Mouse (Mus musculus): ENCODE data around the gene Serinc3. TPM values are rescaled to one million over a fixed set of nuclear protein-coding genes. Genes with fewer than 3 reads are reported as not detected.

Serinc3 gene
- polyA plus RNA-seq, 1 experiment from 2014 or later: 24.7 TPM

GRCm38 (mm10) chr2:163596057-163596872, 48.7 kb downstream of the Serinc3 start:
- WGBS: 78% methylated on average over 13 of the region's 13 CpGs
- Histone ChIP-seq H3K4me3 (no peak overlapping the region), H3K27ac (replicated peaks) (no peak overlapping the region), H3K36me3 (no peaks in the 10 kb centered on the region), H3K4me1 (peaks cover 5% of the 10 kb centered on the region; the same call in 1 of the 2 replicates), H3K9me3 (replicated peaks) (no peaks in the 10 kb centered on the region), H3K27me3 (ENCODE audit: low read depth, poor library complexity, severe bottlenecking) (no peaks in the 10 kb centered on the region)
- DNase-seq (ENCODE audit: low spot score): no peak

GRCm38 (mm10) chr2:163595119-163595518, 49.8 kb downstream of the Serinc3 start:
- Histone ChIP-seq H3K4me3 (no peak overlapping the region), H3K9me3 (replicated peaks) (no peaks in the 10 kb centered on the region)

GRCm38 (mm10) chr2:163593636-163594282, 51.2 kb downstream of the Serinc3 start:
- Histone ChIP-seq H3K4me3 (no peak overlapping the region), H3K36me3 (no peaks in the 10 kb centered on the region), H3K4me1 (peaks cover 5% of the 10 kb centered on the region; the same call in 1 of the 2 replicates), H3K9me3 (replicated peaks) (no peaks in the 10 kb centered on the region), H3K27me3 (ENCODE audit: low read depth, poor library complexity, severe bottlenecking) (no peaks in the 10 kb centered on the region), H3K27ac (replicated peaks) (no peak overlapping the region)
- no peak for DNase-seq (ENCODE audit: low spot score)
- 89% methylated on average over 10 of the region's 10 CpGs for WGBS

More at GRCm38 (mm10) chr2:163595119-163595518, 49.8 kb downstream of the Serinc3 start:
- Histone ChIP-seq H3K27ac (replicated peaks) (no peak overlapping the region), H3K27me3 (ENCODE audit: low read depth, poor library complexity, severe bottlenecking) (no peaks in the 10 kb centered on the region), H3K36me3 (no peaks in the 10 kb centered on the region), H3K4me1 (peaks cover 5% of the 10 kb centered on the region; the same call in 1 of the 2 replicates)
- whole genome bisulfite sequencing: 18% methylated on average over 2 of the region's 2 CpGs
- no peak for DNase-seq (ENCODE audit: low spot score)

- H3K4me1 ChIP-seq: peaks cover 5% of the 10 kb centered on the region; the same call in 1 of the 2 replicates
- no peaks in the 10 kb centered on the region for H3K36me3 ChIP-seq
- H3K9me3 ChIP-seq (replicated peaks): no peaks in the 10 kb centered on the region
- 77% methylated on average over 1 of the region's 1 CpGs for WGBS
- H3K27me3 ChIP-seq (ENCODE audit: low read depth, poor library complexity, severe bottlenecking): no peaks in the 10 kb centered on the region
- H3K27ac ChIP-seq (replicated peaks): no peak overlapping the region
- no peak for DNase-seq (ENCODE audit: low spot score)
- no peak overlapping the region for H3K4me3 ChIP-seq
Measured at GRCm38 (mm10) chr2:163592084-163592483, 52.8 kb downstream of the Serinc3 start.

GRCm38 (mm10) chr2:163590996-163591395, 53.9 kb downstream of the Serinc3 start:
- Histone ChIP-seq H3K9me3 (replicated peaks) (no peaks in the 10 kb centered on the region), H3K27me3 (ENCODE audit: low read depth, poor library complexity, severe bottlenecking) (no peaks in the 10 kb centered on the region), H3K36me3 (no peaks in the 10 kb centered on the region), H3K27ac (replicated peaks) (no peak overlapping the region), H3K4me1 (peaks cover 10% of the 10 kb centered on the region), H3K4me3 (no peak overlapping the region)
- DNase-seq (ENCODE audit: low spot score): no peak
- 82% methylated on average over 5 of the region's 5 CpGs for WGBS

- H3K27me3 ChIP-seq (ENCODE audit: low read depth, poor library complexity, severe bottlenecking): no peaks in the 10 kb centered on the region
Measured at GRCm38 (mm10) chr2:163590211-163590610, 54.7 kb downstream of the Serinc3 start.

GRCm38 (mm10) chr2:163587506-163587905, 57.4 kb downstream of the Serinc3 start:
- Histone ChIP-seq H3K27ac (replicated peaks) (no peak overlapping the region), H3K36me3 (no peaks in the 10 kb centered on the region), H3K4me3 (no peak overlapping the region), H3K4me1 (peaks cover 6% of the 10 kb centered on the region), H3K9me3 (replicated peaks) (no peaks in the 10 kb centered on the region), H3K27me3 (ENCODE audit: low read depth, poor library complexity, severe bottlenecking) (no peaks in the 10 kb centered on the region)
- 82% methylated on average over 5 of the region's 5 CpGs for WGBS
- no peak for DNase-seq (ENCODE audit: low spot score)

More at GRCm38 (mm10) chr2:163590211-163590610, 54.7 kb downstream of the Serinc3 start:
- no peaks in the 10 kb centered on the region for H3K36me3 ChIP-seq
- peaks cover 9% of the 10 kb centered on the region for H3K4me1 ChIP-seq
- H3K4me3 ChIP-seq: no peak overlapping the region
- H3K9me3 ChIP-seq (replicated peaks): no peaks in the 10 kb centered on the region
- no peak for DNase-seq (ENCODE audit: low spot score)
- WGBS: 77% methylated on average over 12 of the region's 12 CpGs
- no peak overlapping the region for H3K27ac ChIP-seq (replicated peaks)

GRCm38 (mm10) chr2:163586384-163587261, 58.3 kb downstream of the Serinc3 start:
- 47% methylated on average over 19 of the region's 19 CpGs for WGBS
- peak; percentile 60 for DNase-seq (ENCODE audit: low spot score)
- Histone ChIP-seq H3K27me3 (ENCODE audit: low read depth, poor library complexity, severe bottlenecking) (no peaks in the 10 kb centered on the region), H3K9me3 (replicated peaks) (no peaks in the 10 kb centered on the region), H3K4me1 (peaks cover 6% of the 10 kb centered on the region), H3K4me3 (no peak overlapping the region), H3K36me3 (no peaks in the 10 kb centered on the region), H3K27ac (replicated peaks) (no peak overlapping the region)

- no peak for DNase-seq (ENCODE audit: low spot score)
- Histone ChIP-seq H3K36me3 (no peaks in the 10 kb centered on the region), H3K9me3 (replicated peaks) (no peaks in the 10 kb centered on the region), H3K4me1 (peaks cover 6% of the 10 kb centered on the region), H3K4me3 (no peak overlapping the region), H3K27ac (replicated peaks) (no peak overlapping the region), H3K27me3 (ENCODE audit: low read depth, poor library complexity, severe bottlenecking) (no peaks in the 10 kb centered on the region)
- WGBS: 89% methylated on average over 10 of the region's 10 CpGs
Measured at GRCm38 (mm10) chr2:163584088-163584426, 60.9 kb downstream of the Serinc3 start.

GRCm38 (mm10) chr2:163583226-163584087, 61.5 kb downstream of the Serinc3 start:
- Histone ChIP-seq H3K9me3 (replicated peaks) (no peaks in the 10 kb centered on the region), H3K36me3 (no peaks in the 10 kb centered on the region), H3K4me1 (peaks cover 6% of the 10 kb centered on the region), H3K27ac (replicated peaks) (no peak overlapping the region), H3K27me3 (ENCODE audit: low read depth, poor library complexity, severe bottlenecking) (no peaks in the 10 kb centered on the region), H3K4me3 (no peak overlapping the region)
- no peak for DNase-seq (ENCODE audit: low spot score)
- WGBS: 97% methylated on average over 10 of the region's 10 CpGs

GRCm38 (mm10) chr2:163580069-163580945, 64.6 kb downstream of the Serinc3 start:
- Histone ChIP-seq H3K4me1 (0 out of 2 replicates have a peak, but pooled peaks cover 1% of the 10 kb centered on the region), H3K27ac (replicated peaks) (no peak overlapping the region), H3K4me3 (no peak overlapping the region), H3K27me3 (ENCODE audit: low read depth, poor library complexity, severe bottlenecking) (no peaks in the 10 kb centered on the region), H3K9me3 (replicated peaks) (no peaks in the 10 kb centered on the region), H3K36me3 (no peaks in the 10 kb centered on the region)
- no peak for DNase-seq (ENCODE audit: low spot score)
- WGBS: 89% methylated on average over 13 of the region's 13 CpGs
